Mouse (Mus musculus) MEL (cell line): ENCODE measurements around the gene Efcc1. TPM values are rescaled to one million over a fixed set of nuclear protein-coding genes. Genes with fewer than 3 reads are reported as not detected.

ENCODE experiments used
- DNase-seq: peaks from one replicate; pipeline ENCODE4 v3.0.0; 2011; ENCODE audit warnings: low read depth, low spot score
- H3K27ac ChIP-seq: 2 replicates; pipeline ENCODE4 v1.5.1; 2012; ENCODE audit warnings: low read depth, mild to moderate bottlenecking, control low read depth, low read length, moderate library complexity; ENCODE audit not compliant: control insufficient read depth
- H3K27me3 ChIP-seq, 2 experiments: fragments of 150-350 bp in 1 of 2; sonication (generic) in 1 of 2; 2 replicates each; pipeline ENCODE4 v1.6.1; 2012; ENCODE audit warnings: low read length in 2 of 2, mild to moderate bottlenecking in 2 of 2, improper control_type of control experiment in 1 of 2, moderate library complexity in 1 of 2; ENCODE audit not compliant: insufficient read depth in 2 of 2, control insufficient read depth in 1 of 2
- H3K36me3 ChIP-seq, 2 experiments: 2 replicates each; pipeline ENCODE4 v1.6.1; 2012 to 2014; ENCODE audit warnings: low read length in 2 of 2, improper control_type of control experiment in 1 of 2, inconsistent platforms in 1 of 2, mild to moderate bottlenecking in 1 of 2; ENCODE audit not compliant: insufficient read depth in 2 of 2, control insufficient read depth in 1 of 2
- H3K4me1 ChIP-seq, 2 experiments: fragments of 150-350 bp in 1 of 2; sonication (generic) in 1 of 2; 2 replicates each; pipeline ENCODE4 v1.6.1; 2012; ENCODE audit warnings: low read length in 2 of 2, improper control_type of control experiment in 1 of 2, mild to moderate bottlenecking in 1 of 2; ENCODE audit not compliant: insufficient read depth in 2 of 2, control insufficient read depth in 1 of 2
- H3K4me3 ChIP-seq, 2 experiments: fragments of 150-350 bp in 1 of 2; sonication (generic) in 1 of 2; 2 replicates each; pipeline ENCODE4 v1.5.1; 2012; ENCODE audit warnings: low read depth in 2 of 2, low read length in 2 of 2, mild to moderate bottlenecking in 2 of 2, moderate library complexity in 2 of 2, control low read depth in 1 of 2, improper control_type of control experiment in 1 of 2; ENCODE audit not compliant: control insufficient read depth in 1 of 2, insufficient read depth in 1 of 2
- H3K79me2 ChIP-seq: 2 replicates; pipeline ENCODE4 v1.6.1; 2012; ENCODE audit warnings: mild to moderate bottlenecking, low read length, moderate library complexity; ENCODE audit not compliant: control insufficient read depth, poor library complexity, insufficient read depth
- H3K9ac ChIP-seq: 2 replicates; pipeline ENCODE4 v1.6.1; 2012; ENCODE audit warnings: low read depth, mild to moderate bottlenecking, control low read depth, low read length, moderate library complexity; ENCODE audit not compliant: control insufficient read depth, poor library complexity, severe bottlenecking
- H3K9me3 ChIP-seq: fragments of 150-350 bp; sonication (generic); replicated peaks from 2 replicates; pipeline ENCODE4 v1.6.1; 2012; ENCODE audit warnings: mild to moderate bottlenecking, low read length, improper control_type of control experiment, moderate library complexity; ENCODE audit not compliant: insufficient read depth
- BHLHE40 ChIP-seq: IDR thresholded peaks from 2 replicates; pipeline ENCODE4 v1.6.1; 2012; ENCODE audit warnings: low read depth, mild to moderate bottlenecking, inconsistent platforms, low read length, improper control_type of control experiment, borderline replicate concordance
- CHD2 ChIP-seq: IDR thresholded peaks from 2 replicates; pipeline ENCODE4 v1.6.1; 2011; ENCODE audit warnings: low read length, improper control_type of control experiment
- CTCF ChIP-seq, 3 experiments: IDR thresholded peaks in 2 of 3; conservative IDR thresholded peaks in 1 of 3; 2 replicates each; pipeline ENCODE4 v1.5.1; 2011 to 2012; ENCODE audit warnings: low read length in 3 of 3, low read depth in 2 of 3, mild to moderate bottlenecking in 2 of 3, improper control_type of control experiment in 1 of 3, inconsistent platforms in 1 of 3, mixed read lengths in 1 of 3, moderate library complexity in 1 of 3; ENCODE audit not compliant: control insufficient read depth in 1 of 3, insufficient read depth in 1 of 3, poor library complexity in 1 of 3, severe bottlenecking in 1 of 3
- ETS1 ChIP-seq: IDR thresholded peaks from 2 replicates; pipeline ENCODE4 v1.6.1; 2012; ENCODE audit warnings: low read depth, mild to moderate bottlenecking, inconsistent platforms, low read length, improper control_type of control experiment, moderate library complexity
- GABPA ChIP-seq: IDR thresholded peaks from 2 replicates; pipeline ENCODE4 v1.6.1; 2012; ENCODE audit warnings: low read depth, mild to moderate bottlenecking, inconsistent platforms, low read length, improper control_type of control experiment, moderate library complexity
- GATA1 ChIP-seq: IDR thresholded peaks from 2 replicates; pipeline ENCODE4 v1.6.1; 2011; ENCODE audit warnings: low read depth, low read length, improper control_type of control experiment
- HCFC1 ChIP-seq: IDR thresholded peaks from 2 replicates; pipeline ENCODE4 v1.6.1; 2012; ENCODE audit warnings: low read depth, mild to moderate bottlenecking, inconsistent platforms, low read length, improper control_type of control experiment, moderate library complexity
- JUND ChIP-seq: IDR thresholded peaks from 2 replicates; pipeline ENCODE4 v1.6.1; 2011; ENCODE audit warnings: low read depth, mild to moderate bottlenecking, improper control_type of control experiment, low read length
- MAFK ChIP-seq: IDR thresholded peaks from 2 replicates; pipeline ENCODE4 v1.6.1; 2011; ENCODE audit warnings: low read depth, mild to moderate bottlenecking, low read length, improper control_type of control experiment, borderline replicate concordance
- MAX ChIP-seq: IDR thresholded peaks from 2 replicates; pipeline ENCODE4 v1.6.1; 2011; ENCODE audit warnings: low read length, improper control_type of control experiment
- MXI1 ChIP-seq: IDR thresholded peaks from 2 replicates; pipeline ENCODE4 v1.6.1; 2011; ENCODE audit warnings: mild to moderate bottlenecking, low read depth, low read length, improper control_type of control experiment
- MYC ChIP-seq: IDR thresholded peaks from 2 replicates; pipeline ENCODE4 v1.6.1; 2011; ENCODE audit warnings: low read depth, mild to moderate bottlenecking, low read length, improper control_type of control experiment, moderate library complexity
- NELFE ChIP-seq: IDR thresholded peaks from 2 replicates; pipeline ENCODE4 v1.6.1; 2011; ENCODE audit warnings: low read depth, low read length, improper control_type of control experiment
- POLR2A ChIP-seq, 2 experiments: IDR thresholded peaks; 2 replicates each; pipeline ENCODE4 v1.6.1; 2011 to 2012; ENCODE audit warnings: low read length in 2 of 2, mild to moderate bottlenecking in 2 of 2, control low read depth in 1 of 2, improper control_type of control experiment in 1 of 2, low read depth in 1 of 2, moderate library complexity in 1 of 2; ENCODE audit not compliant: control insufficient read depth in 1 of 2, insufficient read depth in 1 of 2, poor library complexity in 1 of 2
- POLR2AphosphoS2 ChIP-seq: IDR thresholded peaks from 2 replicates; pipeline ENCODE4 v1.6.1; 2011; ENCODE audit warnings: low read length, improper control_type of control experiment
- SIN3A ChIP-seq: IDR thresholded peaks from 2 replicates; pipeline ENCODE4 v1.6.1; 2012; ENCODE audit warnings: low read length, improper control_type of control experiment, inconsistent platforms
- SMC3 ChIP-seq: IDR thresholded peaks from 2 replicates; pipeline ENCODE4 v1.6.1; 2011; ENCODE audit warnings: low read depth, low read length, improper control_type of control experiment
- TAL1 ChIP-seq: IDR thresholded peaks from 2 replicates; pipeline ENCODE4 v1.6.1; 2012; ENCODE audit warnings: mild to moderate bottlenecking, inconsistent platforms, low read length, moderate library complexity, mixed read lengths
- USF2 ChIP-seq, 2 experiments: IDR thresholded peaks; 2 replicates each; pipeline ENCODE4 v1.6.1; 2011 to 2012; ENCODE audit warnings: improper control_type of control experiment in 2 of 2, low read length in 2 of 2, borderline replicate concordance in 1 of 2, inconsistent platforms in 1 of 2, low read depth in 1 of 2, mild to moderate bottlenecking in 1 of 2; ENCODE audit not compliant: insufficient read depth in 1 of 2
- ZC3H11A ChIP-seq: IDR thresholded peaks from 2 replicates; pipeline ENCODE4 v1.6.1; 2012; ENCODE audit warnings: low read depth, mild to moderate bottlenecking, inconsistent platforms, low read length, improper control_type of control experiment
- ZMIZ1 ChIP-seq: IDR thresholded peaks from 2 replicates; pipeline ENCODE4 v1.6.1; 2012; ENCODE audit warnings: low read depth, mild to moderate bottlenecking, inconsistent platforms, low read length, improper control_type of control experiment, moderate library complexity
- ZNF384 ChIP-seq: IDR thresholded peaks from 2 replicates; pipeline ENCODE4 v1.6.1; 2012; ENCODE audit warnings: low read depth, mild to moderate bottlenecking, inconsistent platforms, low read length, improper control_type of control experiment
- polyA plus RNA-seq, 2 experiments: library from polyadenylated mRNA; stranded (reverse) in 1 of 2; unstranded in 1 of 2; fragments of >175 nt in 1 of 2; fragments of >200 nt in 1 of 2; gene quantifications; 2 replicates each; pipeline versions ENCODE4 v1.2.1 to v1.2.4; 2012; ENCODE audit warnings: low replicate concordance in 2 of 2, low read depth in 1 of 2; ENCODE audit not compliant: insufficient read length in 2 of 2, insufficient read depth in 1 of 2, missing spikeins in 1 of 2
- total RNA-seq: library from RNA; depleted of rRNA; stranded (reverse); fragments of 300-350 nt; gene quantifications from 2 replicates; pipeline ENCODE4 v1.2.3, GENCODE M21; 2012

Efcc1 gene
- total and polyA plus RNA-seq, 3 experiments, result 0.27 to 1.2 TPM; not detected in 1

GRCm38 (mm10) chr6:87741978-87742377 is 11.3 kb downstream of the Efcc1 start:
- H3K79me2 ChIP-seq, result no peaks in the 10 kb centered on the region
- peaks cover 33 to 58% of the 10 kb centered on the region in 2 experiments for H3K4me1 ChIP-seq
- H3K9ac ChIP-seq, result no peak overlapping the region
- peak; percentile 54 for DNase-seq
- H3K27ac ChIP-seq, result no peak overlapping the region
- H3K36me3 ChIP-seq, result peaks cover 0 to 37% of the 10 kb centered on the region in 2 experiments; a peak in 2 of 4 replicates
- TF ChIP-seq ETS1 (peak; percentile 27; the same call in 1 of the 2 replicates), JUND (no peak), MAFK (no peak), SIN3A (no peak), ZC3H11A (no peak), MAX (peak; percentile 79), POLR2A (IDR thresholded peaks at IDR 0.05; ENCODE audit: control insufficient read depth in 1 of 2, insufficient read depth in 1 of 2, low read depth in 1 of 2, low read length in 2 of 2, poor library complexity in 1 of 2) (no peak), POLR2AphosphoS2 (no peak), TAL1 (peak; percentile 38), BHLHE40 (peak; percentile 92), ZMIZ1 (no peak), MXI1 (peak; percentile 24; the same call in 1 of the 2 replicates), USF2 (IDR thresholded peaks at IDR 0.05; ENCODE audit: borderline replicate concordance in 1 of 2, insufficient read depth in 1 of 2, low read depth in 1 of 2, low read length in 2 of 2) (no peak), ZNF384 (no peak), GATA1 (0 out of 2 replicates have a peak, but pooled peaks have one; percentile 8), CTCF (IDR thresholded peaks at IDR 0.05 in 2 of 3, conservative IDR thresholded peaks at IDR 0.05 in 1 of 3; ENCODE audit: control insufficient read depth in 1 of 3, insufficient read depth in 1 of 3, low read depth in 2 of 3, low read length in 3 of 3, poor library complexity in 1 of 3, severe bottlenecking in 1 of 3) (no peak), SMC3 (no peak), GABPA (no peak), NELFE (no peak)
- no peaks in the 10 kb centered on the region for H3K27me3 ChIP-seq
- H3K9me3 ChIP-seq, result no peaks in the 10 kb centered on the region
- no peak overlapping the region for H3K4me3 ChIP-seq

- DNase-seq, result peak; percentile 59
- Histone ChIP-seq H3K79me2 (no peaks in the 10 kb centered on the region), H3K4me3 (no peak overlapping the region), H3K36me3 (peaks cover 0 to 40% of the 10 kb centered on the region in 2 experiments; a peak in 2 of 4 replicates), H3K27ac (no peak overlapping the region), H3K9me3 (no peaks in the 10 kb centered on the region), H3K4me1 (peaks cover 33 to 66% of the 10 kb centered on the region in 2 experiments), H3K9ac (no peak overlapping the region), H3K27me3 (no peaks in the 10 kb centered on the region)
- TF ChIP-seq CHD2 (no peak), CTCF (IDR thresholded peaks at IDR 0.05 in 2 of 3, conservative IDR thresholded peaks at IDR 0.05 in 1 of 3; ENCODE audit: control insufficient read depth in 1 of 3, insufficient read depth in 1 of 3, low read depth in 2 of 3, low read length in 3 of 3, poor library complexity in 1 of 3, severe bottlenecking in 1 of 3) (peak; percentile 37 to 59 (median 52)), MYC (no peak), HCFC1 (no peak), MAFK (no peak)
These were observed 12.1 kb downstream of the Efcc1 start for GRCm38 (mm10) chr6:87742804-87743203.
